Mouse (Mus musculus): ENCODE data around the gene Vstm2a.

Gene Vstm2a

GRCm38 (mm10) chr11:16439548-16440251, 182.2 kb downstream of the Vstm2a start:
- DNase-seq (ENCODE audit: low spot score), result no peak
